In the genomic region with DNA sequence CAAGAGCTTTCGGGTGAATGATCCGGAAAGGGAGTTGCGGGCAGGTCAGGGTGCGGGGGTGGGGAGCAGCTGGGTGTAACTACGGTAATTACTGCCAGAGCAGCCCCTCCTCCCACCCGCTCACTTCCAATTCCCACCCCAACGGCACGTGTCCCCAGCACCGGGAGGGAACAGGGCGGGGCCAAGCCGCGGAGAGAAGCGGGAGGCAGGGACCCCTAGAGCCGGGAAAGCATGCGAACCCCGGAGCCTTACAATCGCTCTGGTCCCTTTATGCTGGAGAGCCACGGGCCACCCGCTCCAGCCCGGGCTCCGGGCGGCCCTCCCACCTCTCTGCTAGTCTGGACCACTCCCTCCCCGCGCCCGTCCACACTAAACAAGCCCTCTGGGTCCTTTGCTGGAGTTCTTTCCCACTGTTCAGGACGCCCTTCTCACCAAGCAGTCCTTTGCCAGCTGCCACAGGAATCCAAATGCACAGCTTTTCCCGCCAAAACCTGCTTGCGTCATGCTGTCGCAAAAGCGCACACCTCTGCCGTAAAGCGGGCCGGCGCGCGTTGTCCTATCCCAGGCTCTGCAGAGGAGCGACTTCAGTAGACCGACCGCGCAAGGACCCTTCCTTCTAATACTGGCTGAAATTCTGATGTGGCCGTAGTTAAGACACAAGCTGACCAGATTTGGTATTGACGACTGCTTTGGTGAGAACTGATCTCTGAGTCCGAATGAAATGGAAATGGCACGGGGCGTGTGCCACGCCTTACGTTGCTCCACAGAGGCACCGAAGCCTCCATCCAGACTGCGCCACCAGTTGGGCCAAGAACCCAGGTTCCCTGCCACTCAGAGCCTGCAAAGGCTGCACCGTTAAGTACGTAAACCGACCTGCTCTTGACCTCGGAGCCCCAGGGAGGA, we compare ENCODE assay signal across 8 mouse cellular contexts. TPM values are rescaled to one million over a fixed set of nuclear protein-coding genes. Genes with fewer than 3 reads are reported as not detected.
A peak's percentile ranks its signal among the peaks of the same experiment; 100 is the strongest.
DNase-seq lines count a peak whose midpoint lies in the region; ATAC-seq and TF ChIP-seq lines count a peak whose summit lies in the region.

No protein-coding gene starts in this region.

- intact Hi-C loops in heart, adult 2 months (cut with DNase I), result loop anchor here (2.0 to 5.0 kb wide), 2 partner anchors 40 to 71 kb away; a partner anchor contains a TSS

- peak overlapping the region; percentile 89 for H3K27ac ChIP-seq in embryonic facial prominence, embryonic 14.5 days (replicated peaks; ENCODE audit: low read depth, low read length)
- peak overlapping the region; percentile 66 for H3K27ac ChIP-seq in heart, adult 2 months
- peak overlapping the region; percentile 93 for H3K27ac ChIP-seq in limb, embryonic 13.5 days
- peak overlapping the region; percentile 82 for H3K27ac ChIP-seq in midbrain, embryonic 16.5 days (ENCODE audit: low read length)

- H3K4me1 ChIP-seq in embryonic facial prominence, embryonic 14.5 days (ENCODE audit: control insufficient read depth, insufficient read depth, low read length), result peaks cover 7% of the 10 kb centered on the region; the same call in 1 of the 2 replicates
- 0 out of 2 replicates have a peak, but pooled peaks cover 1% of the 10 kb centered on the region for H3K4me1 ChIP-seq in heart, adult 2 months (ENCODE audit: control insufficient read depth, insufficient read depth, low read length)
- H3K4me1 ChIP-seq in limb, embryonic 13.5 days, result peaks cover 17% of the 10 kb centered on the region
- H3K4me1 ChIP-seq in midbrain, embryonic 16.5 days (ENCODE audit: control insufficient read depth, insufficient read depth, low read length), result peaks cover 12% of the 10 kb centered on the region

- TF ChIP-seq POLR2A in heart, adult 2 months (IDR thresholded peaks at IDR 0.05; ENCODE audit: insufficient read depth, low read depth, low read length), result peak; percentile 84

- peak; percentile 90 for DNase-seq in 3T3-L1 (ENCODE audit: low read depth, low spot score)
- DNase-seq in adrenal gland, postnatal 4 days (ENCODE audit: low spot score in 2 of 2), result peak; percentile 74 to 77
- DNase-seq in embryonic facial prominence, embryonic 14.5 days (ENCODE audit: low spot score), result peak; percentile 95
- peak; percentile 91 to 94 for DNase-seq in heart, adult 2 months
- peak; percentile 87 to 93 for DNase-seq in kidney, adult 8-10 months
- DNase-seq in spleen, postnatal 10 days (ENCODE audit: low spot score in 2 of 2), result peak; percentile 90

- peak overlapping the region; percentile 72 for H3K4me3 ChIP-seq in embryonic facial prominence, embryonic 14.5 days (ENCODE audit: low read depth, low read length)
- peak overlapping the region; percentile 49 for H3K4me3 ChIP-seq in heart, adult 2 months
- peak overlapping the region; percentile 72 for H3K4me3 ChIP-seq in limb, embryonic 13.5 days
- H3K4me3 ChIP-seq in midbrain, embryonic 16.5 days (ENCODE audit: low read depth, low read length), result peak overlapping the region; percentile 58

- peak; percentile 46; the same call in 1 of the 2 replicates for TF ChIP-seq EP300 in heart, adult 2 months (IDR thresholded peaks at IDR 0.05; ENCODE audit: insufficient read depth, low read depth, low read length)

- H3K4me2 ChIP-seq in embryonic facial prominence, embryonic 14.5 days (ENCODE audit: low read depth, low read length), result peak overlapping the region; percentile 88
- H3K4me2 ChIP-seq in limb, embryonic 13.5 days (replicated peaks), result peak overlapping the region; percentile 83
- H3K4me2 ChIP-seq in midbrain, embryonic 16.5 days (ENCODE audit: low read length), result peak overlapping the region; percentile 98

- peak; percentile 17 for TF ChIP-seq CTCF in heart, adult 2 months (IDR thresholded peaks at IDR 0.05)

- no peaks in the 10 kb centered on the region for H3K27me3 ChIP-seq in embryonic facial prominence, embryonic 14.5 days (replicated peaks; ENCODE audit: control insufficient read depth, insufficient read depth, low read length)
- H3K27me3 ChIP-seq in heart, adult 2 months (ENCODE audit: control insufficient read depth, insufficient read depth, low read length), result no peaks in the 10 kb centered on the region
- H3K27me3 ChIP-seq in limb, embryonic 13.5 days, result no peaks in the 10 kb centered on the region
- no peaks in the 10 kb centered on the region for H3K27me3 ChIP-seq in midbrain, embryonic 16.5 days (ENCODE audit: control insufficient read depth, insufficient read depth, low read depth, low read length)

- H3K9ac ChIP-seq in embryonic facial prominence, embryonic 14.5 days (ENCODE audit: low read depth, low read length), result peak overlapping the region; percentile 81
- peak overlapping the region; percentile 68 for H3K9ac ChIP-seq in heart, adult 2 months (ENCODE audit: low read depth, low read length)
- peak overlapping the region; percentile 81 for H3K9ac ChIP-seq in limb, embryonic 13.5 days
- H3K9ac ChIP-seq in midbrain, embryonic 16.5 days (ENCODE audit: low read depth, low read length), result peak overlapping the region; percentile 68

- WGBS in embryonic facial prominence, embryonic 14.5 days, result under 1% methylated on average over 44 of the region's 53 CpGs
- WGBS in heart, adult 2 months, result under 1% methylated on average over 51 of the region's 53 CpGs
- under 1% methylated on average over 52 of the region's 53 CpGs for WGBS in limb, embryonic 13.5 days
- under 1% methylated on average over 50 of the region's 53 CpGs for WGBS in midbrain, embryonic 16.5 days

- H3K79me2 ChIP-seq in heart, adult 2 months (replicated peaks; ENCODE audit: control insufficient read depth, insufficient read depth, low read length), result no peaks in the 10 kb centered on the region

- no peaks in the 10 kb centered on the region for H3K9me3 ChIP-seq in embryonic facial prominence, embryonic 14.5 days (ENCODE audit: control insufficient read depth, low read length)
- H3K9me3 ChIP-seq in limb, embryonic 13.5 days, result no peaks in the 10 kb centered on the region
- H3K9me3 ChIP-seq in midbrain, embryonic 16.5 days (replicated peaks; ENCODE audit: control insufficient read depth, low read length, poor library complexity, severe bottlenecking), result no peaks in the 10 kb centered on the region

- ATAC-seq in embryonic facial prominence, embryonic 14.5 days (ENCODE audit: low read depth), result peak; percentile 95
- ATAC-seq in limb, embryonic 13.5 days (ENCODE audit: low FRiP score, low read depth), result peak; percentile 95
- peak; percentile 96 for ATAC-seq in midbrain, embryonic 16.5 days

- H3K36me3 ChIP-seq in embryonic facial prominence, embryonic 14.5 days (ENCODE audit: control insufficient read depth, insufficient read depth, low read length), result peaks cover 41% of the 10 kb centered on the region
- H3K36me3 ChIP-seq in heart, adult 2 months (ENCODE audit: control insufficient read depth, insufficient read depth, low read length), result no peaks in the 10 kb centered on the region
- peaks cover 37% of the 10 kb centered on the region for H3K36me3 ChIP-seq in limb, embryonic 13.5 days
- no peaks in the 10 kb centered on the region; the same call in 1 of the 2 replicates for H3K36me3 ChIP-seq in midbrain, embryonic 16.5 days (ENCODE audit: control insufficient read depth, insufficient read depth, low read length)

RNA-seq across cellular contexts. Expression of a gene that starts 0.5 kb away (rescaled TPM):
- total RNA-seq in adrenal gland, postnatal 4 days (2021), result 10 to 100 TPM; 14.7 to 16.4 TPM
- polyA plus RNA-seq in embryonic facial prominence, embryonic 14.5 days (2014; fragmentation: Nextera tagmentation; extraction: Ambion mirVana), result 29.8 and 33.0 TPM in 2 replicates
- under 1 TPM; 0.29 to 0.68 TPM for total RNA-seq in heart, adult 2 months (2021)
- 0.08 and 0.26 TPM in 2 replicates for polyA plus RNA-seq in heart, adult 2 months (2012; rRNA removed)
- polyA plus RNA-seq in limb, embryonic 13.5 days (2015; fragmentation: Nextera tagmentation; extraction: Ambion mirVana), result 39.6 and 40.8 TPM in 2 replicates
- polyA plus RNA-seq in midbrain, embryonic 16.5 days (2015; fragmentation: Nextera tagmentation; extraction: Ambion mirVana), result 5.6 and 8.8 TPM in 2 replicates

RNA-seq across cellular contexts. Expression of a gene that starts 33.4 kb away (rescaled TPM):
- total RNA-seq in adrenal gland, postnatal 4 days (2021), result not detected
- not detected in 2 replicates for polyA plus RNA-seq in embryonic facial prominence, embryonic 14.5 days (2014; fragmentation: Nextera tagmentation; extraction: Ambion mirVana)
- total RNA-seq in heart, adult 2 months (2021), result not detected
- 0.16 TPM in 1 of 2 replicates, not detected in the other for polyA plus RNA-seq in heart, adult 2 months (2012; rRNA removed)
- polyA plus RNA-seq in limb, embryonic 13.5 days (2015; fragmentation: Nextera tagmentation; extraction: Ambion mirVana), result not detected in 2 replicates
- not detected in 2 replicates for polyA plus RNA-seq in midbrain, embryonic 16.5 days (2015; fragmentation: Nextera tagmentation; extraction: Ambion mirVana)

RNA-seq across cellular contexts. Expression of a gene that starts 41.1 kb away (rescaled TPM):
- total RNA-seq in adrenal gland, postnatal 4 days (2021), result 100 to 1,000 TPM; 256 to 282 TPM
- polyA plus RNA-seq in embryonic facial prominence, embryonic 14.5 days (2014; fragmentation: Nextera tagmentation; extraction: Ambion mirVana), result 249 and 264 TPM in 2 replicates
- 10 to 100 TPM; 59.6 to 71.0 TPM for total RNA-seq in heart, adult 2 months (2021)
- polyA plus RNA-seq in heart, adult 2 months (2012; rRNA removed), result 77.4 and 183 TPM in 2 replicates
- polyA plus RNA-seq in limb, embryonic 13.5 days (2015; fragmentation: Nextera tagmentation; extraction: Ambion mirVana), result 286 and 293 TPM in 2 replicates
- polyA plus RNA-seq in midbrain, embryonic 16.5 days (2015; fragmentation: Nextera tagmentation; extraction: Ambion mirVana), result 85.1 and 89.0 TPM in 2 replicates

Comparison
In these comparisons a context has a peak if more than half of its experiments do, and no peak if none do; other contexts are left out.
1. Peak in every context shown above with its lines: DNase-seq, ATAC-seq, H3K4me3 ChIP-seq and H3K27ac ChIP-seq.